Mouse (Mus musculus) neural tube, embryonic 13.5 days (tissue): ENCODE measurements around the gene Sfxn3. TPM values are rescaled to one million over a fixed set of nuclear protein-coding genes. Genes with fewer than 3 reads are reported as not detected.

Experiments used
- ATAC-seq: fragments of 200-750 bp; cut with Nextera tagmentation; 2 replicates; pipeline ENCODE4 v1.8.0; 2017; ENCODE audit warnings: low read depth, mild to moderate bottlenecking, moderate TSS enrichment, moderate library complexity
- H3K27ac ChIP-seq: fragments of 300-500 bp; sonication (generic); replicated peaks from 2 replicates; pipeline ENCODE4 v1.5.1; 2015; ENCODE audit warnings: moderate library complexity, mild to moderate bottlenecking, inconsistent platforms
- H3K27me3 ChIP-seq: fragments of 300-500 bp; sonication (generic); 2 replicates; pipeline ENCODE4 v1.6.1; 2015; ENCODE audit warnings: mild to moderate bottlenecking, inconsistent platforms
- H3K36me3 ChIP-seq: fragments of 300-500 bp; sonication (generic); 2 replicates; pipeline ENCODE4 v1.6.1; 2015; ENCODE audit warnings: mild to moderate bottlenecking, inconsistent platforms
- H3K4me1 ChIP-seq: fragments of 300-500 bp; sonication (generic); replicated peaks from 2 replicates; pipeline ENCODE4 v1.6.1; 2015; ENCODE audit warnings: inconsistent platforms
- H3K4me2 ChIP-seq: fragments of 300-500 bp; sonication (generic); 2 replicates; pipeline ENCODE4 v1.6.1; 2015; ENCODE audit warnings: inconsistent platforms, mild to moderate bottlenecking, moderate library complexity
- H3K4me3 ChIP-seq: fragments of 300-500 bp; sonication (generic); 2 replicates; pipeline ENCODE4 v1.5.1; 2015; ENCODE audit warnings: mild to moderate bottlenecking, inconsistent platforms
- H3K9ac ChIP-seq: fragments of 300-500 bp; sonication (generic); 2 replicates; pipeline ENCODE4 v1.6.1; 2015; ENCODE audit warnings: moderate library complexity, mild to moderate bottlenecking, inconsistent platforms
- H3K9me3 ChIP-seq: fragments of 300-500 bp; sonication (generic); 2 replicates; pipeline ENCODE4 v1.6.1; 2016; ENCODE audit warnings: inconsistent platforms
- WGBS: fragments of 180-500 bp; shearing (Covaris S2); methylation state at CpG from one replicate; pipeline ENCODE4 v1.1.7; 2015; 5-methylcytosine and 5-hydroxymethylcytosine counted together
- polyA plus RNA-seq: library from polyadenylated mRNA; unstranded; fragments of >200 nt; fragmentation: Nextera tagmentation; extraction: Ambion mirVana; gene quantifications from 2 replicates; pipeline ENCODE4 v1.2.1, GENCODE M21; 2015

Sfxn3 gene
- polyA plus RNA-seq, 1 experiment from 2014 or later = 65.3 TPM

- Histone ChIP-seq H3K4me3 (no peak overlapping the region; the same call in 1 of the 2 replicates), H3K4me2 (peak overlapping the region; percentile 81), H3K9me3 (no peaks in the 10 kb centered on the region), H3K4me1 (peaks cover 42% of the 10 kb centered on the region), H3K9ac (0 out of 2 replicates have a peak overlapping the region, but pooled peaks have one; percentile 12), H3K27me3 (peaks cover 17% of the 10 kb centered on the region), H3K27ac (no peak overlapping the region), H3K36me3 (peaks cover 51% of the 10 kb centered on the region)
- ATAC-seq = no peak
- WGBS = 78% methylated on average over 9 of the region's 9 CpGs
These were observed 2.2 kb downstream of the Sfxn3 start for GRCm38 (mm10) chr19:45049523-45049922.

- Histone ChIP-seq H3K27me3 (no peaks in the 10 kb centered on the region), H3K4me1 (peaks cover 44% of the 10 kb centered on the region), H3K36me3 (peaks cover 60% of the 10 kb centered on the region), H3K27ac (no peak overlapping the region), H3K9me3 (no peaks in the 10 kb centered on the region), H3K4me3 (no peak overlapping the region), H3K4me2 (no peak overlapping the region), H3K9ac (no peak overlapping the region)
- ATAC-seq = no peak
- 89% methylated on average over 8 of the region's 8 CpGs for WGBS
These were observed 6.1 kb downstream of the Sfxn3 start for GRCm38 (mm10) chr19:45053451-45053850.

GRCm38 (mm10) chr19:45054892-45055690, 7.8 kb downstream of the Sfxn3 start:
- ATAC-seq = no peak
- Histone ChIP-seq H3K9ac (no peak overlapping the region), H3K27me3 (no peaks in the 10 kb centered on the region), H3K36me3 (peaks cover 54% of the 10 kb centered on the region), H3K4me2 (no peak overlapping the region), H3K4me3 (no peak overlapping the region), H3K9me3 (no peaks in the 10 kb centered on the region), H3K4me1 (peaks cover 36% of the 10 kb centered on the region), H3K27ac (no peak overlapping the region)
- 83% methylated on average over 6 of the region's 6 CpGs for WGBS

- Histone ChIP-seq H3K4me1 (peaks cover 30% of the 10 kb centered on the region), H3K27me3 (no peaks in the 10 kb centered on the region), H3K9ac (no peak overlapping the region), H3K27ac (0 out of 2 replicates have a peak overlapping the region, but pooled peaks have one; percentile 54), H3K4me3 (no peak overlapping the region), H3K9me3 (no peaks in the 10 kb centered on the region), H3K36me3 (peaks cover 41% of the 10 kb centered on the region), H3K4me2 (peak overlapping the region; percentile 92)
- WGBS = 50% methylated on average over 4 of the region's 4 CpGs
- ATAC-seq = no peak
These were observed 9.1 kb downstream of the Sfxn3 start for GRCm38 (mm10) chr19:45056364-45056763.

- peaks cover 30% of the 10 kb centered on the region for H3K4me1 ChIP-seq
- peak overlapping the region; percentile 65 for H3K4me3 ChIP-seq
- H3K36me3 ChIP-seq = peaks cover 33% of the 10 kb centered on the region
- peak overlapping the region; percentile 94 for H3K9ac ChIP-seq
- H3K4me2 ChIP-seq = peak overlapping the region; percentile 92
- no peaks in the 10 kb centered on the region for H3K9me3 ChIP-seq
- H3K27me3 ChIP-seq = no peaks in the 10 kb centered on the region
- H3K27ac ChIP-seq = peak overlapping the region; percentile 98
- ATAC-seq = no peak
- WGBS = 81% methylated on average over 7 of the region's 7 CpGs
These were observed 9.8 kb downstream of the Sfxn3 start for GRCm38 (mm10) chr19:45056908-45057698.

- H3K4me2 ChIP-seq = peak overlapping the region; percentile 92
- no peak for ATAC-seq
These were observed 10.4 kb downstream of the Sfxn3 start for GRCm38 (mm10) chr19:45057724-45058112.

GRCm38 (mm10) chr19:45058113-45058839, 11.0 kb downstream of the Sfxn3 start:
- peaks cover 30% of the 10 kb centered on the region for H3K4me1 ChIP-seq
- peaks cover 22% of the 10 kb centered on the region for H3K36me3 ChIP-seq
- peak overlapping the region; percentile 98 for H3K27ac ChIP-seq
- H3K4me3 ChIP-seq = peak overlapping the region; percentile 65
- H3K9me3 ChIP-seq = no peaks in the 10 kb centered on the region
- WGBS = under 1% methylated on average over 34 of the region's 34 CpGs
- peak overlapping the region; percentile 94 for H3K9ac ChIP-seq
- H3K4me2 ChIP-seq = peak overlapping the region; percentile 92
- no peaks in the 10 kb centered on the region for H3K27me3 ChIP-seq
- peak; percentile 95 for ATAC-seq

More at GRCm38 (mm10) chr19:45057724-45058112, 10.4 kb downstream of the Sfxn3 start:
- peak overlapping the region; percentile 98 for H3K27ac ChIP-seq
- WGBS = 52% methylated on average over 7 of the region's 7 CpGs
- H3K9me3 ChIP-seq = no peaks in the 10 kb centered on the region
- H3K9ac ChIP-seq = peak overlapping the region; percentile 94
- peaks cover 27% of the 10 kb centered on the region for H3K36me3 ChIP-seq
- peaks cover 30% of the 10 kb centered on the region for H3K4me1 ChIP-seq
- H3K27me3 ChIP-seq = no peaks in the 10 kb centered on the region
- peak overlapping the region; percentile 65 for H3K4me3 ChIP-seq

- ATAC-seq = peak; percentile 4
- peak overlapping the region; percentile 92 for H3K4me2 ChIP-seq
These were observed 11.5 kb downstream of the Sfxn3 start for GRCm38 (mm10) chr19:45058841-45059240.

GRCm38 (mm10) chr19:45063565-45064292, 16.4 kb downstream of the Sfxn3 start:
- Histone ChIP-seq H3K36me3 (no peaks in the 10 kb centered on the region), H3K4me3 (no peak overlapping the region; the same call in 1 of the 2 replicates), H3K9ac (peak overlapping the region; percentile 47; the same call in 1 of the 2 replicates), H3K9me3 (no peaks in the 10 kb centered on the region), H3K27me3 (peaks cover 49% of the 10 kb centered on the region), H3K4me1 (peaks cover 27% of the 10 kb centered on the region), H3K4me2 (peak overlapping the region; percentile 18; the same call in 1 of the 2 replicates), H3K27ac (no peak overlapping the region; the same call in 1 of the 2 replicates)
- WGBS = 45% methylated on average over 20 of the region's 20 CpGs
- no peak for ATAC-seq

More at GRCm38 (mm10) chr19:45058841-45059240, 11.5 kb downstream of the Sfxn3 start:
- Histone ChIP-seq H3K4me1 (peaks cover 32% of the 10 kb centered on the region), H3K4me3 (peak overlapping the region; percentile 65), H3K27me3 (no peaks in the 10 kb centered on the region; the same call in 1 of the 2 replicates), H3K9ac (peak overlapping the region; percentile 94), H3K36me3 (peaks cover 16% of the 10 kb centered on the region), H3K9me3 (no peaks in the 10 kb centered on the region), H3K27ac (peak overlapping the region; percentile 98)
- under 1% methylated on average over 14 of the region's 14 CpGs for WGBS

GRCm38 (mm10) chr19:45065226-45065625, 17.9 kb downstream of the Sfxn3 start:
- Histone ChIP-seq H3K27me3 (peaks cover 64% of the 10 kb centered on the region), H3K4me3 (no peak overlapping the region), H3K9ac (peak overlapping the region; percentile 0; the same call in 1 of the 2 replicates), H3K4me1 (peaks cover 19% of the 10 kb centered on the region), H3K9me3 (no peaks in the 10 kb centered on the region), H3K27ac (no peak overlapping the region), H3K36me3 (no peaks in the 10 kb centered on the region), H3K4me2 (no peak overlapping the region)
- 2% methylated on average over 21 of the region's 21 CpGs for WGBS
- ATAC-seq = no peak

GRCm38 (mm10) chr19:45067170-45067569, 19.9 kb downstream of the Sfxn3 start:
- ATAC-seq = no peak
- H3K4me2 ChIP-seq = no peak overlapping the region
- WGBS = 10% methylated on average over 17 of the region's 17 CpGs
- H3K4me3 ChIP-seq = no peak overlapping the region
- no peaks in the 10 kb centered on the region for H3K9me3 ChIP-seq
- H3K4me1 ChIP-seq = peaks cover 19% of the 10 kb centered on the region
- peaks cover 83% of the 10 kb centered on the region for H3K27me3 ChIP-seq
- no peak overlapping the region for H3K9ac ChIP-seq
- H3K27ac ChIP-seq = no peak overlapping the region
- no peaks in the 10 kb centered on the region for H3K36me3 ChIP-seq
